Mouse (Mus musculus) MEL (cell line): ENCODE results near the gene Elavl2.

Experiments used
- E2F4 ChIP-seq: IDR thresholded peaks from 2 replicates; pipeline ENCODE4 v1.6.1; 2011; ENCODE audit warnings: low read depth, low read length, improper control_type of control experiment, borderline replicate concordance
- EP300 ChIP-seq, 2 experiments: IDR thresholded peaks; 2 replicates each; pipeline ENCODE4 v1.6.1; 2011; ENCODE audit warnings: improper control_type of control experiment in 2 of 2, low read length in 2 of 2, low read depth in 1 of 2, mild to moderate bottlenecking in 1 of 2
- TCF12 ChIP-seq: IDR thresholded peaks from 2 replicates; pipeline ENCODE4 v1.6.1; 2014; ENCODE audit warnings: low read depth, mild to moderate bottlenecking, inconsistent platforms, low read length, improper control_type of control experiment, moderate library complexity

DNA sequence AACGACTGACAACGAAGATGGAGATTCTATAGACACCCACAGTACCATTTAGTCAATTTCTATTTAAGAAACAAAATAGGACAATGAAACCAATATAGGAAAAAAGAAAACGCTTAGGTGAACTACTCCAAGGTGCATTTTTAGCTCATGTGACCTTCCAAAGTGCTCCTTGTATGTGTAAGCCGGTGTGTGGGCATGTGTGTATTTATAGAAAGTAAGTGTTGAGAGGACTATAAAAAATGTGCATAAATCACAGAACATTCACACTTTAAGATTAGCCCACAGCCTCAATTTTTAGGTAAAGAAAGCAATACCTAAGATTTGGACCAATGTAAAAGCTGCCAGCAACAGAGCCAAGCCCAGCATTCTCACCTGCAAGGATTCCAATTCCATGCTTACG lies 51.0 kb downstream of the Elavl2 start:
- TF ChIP-seq E2F4 (no peak), EP300 (IDR thresholded peaks at IDR 0.05; ENCODE audit: low read depth in 1 of 2, low read length in 2 of 2) (no peak), TCF12 (no peak)
